Mouse (Mus musculus) CD4-positive, CD25-positive, alpha-beta regulatory T cell, adult 2 months (primary cell): Measurements from ENCODE around the gene Mgat1.
"Not testable (repeated sequence)": the region's sequence is repeated elsewhere in the genome, so short reads cannot be mapped to it uniquely, and the experiment has no call there.

Source experiments
- DNase-seq: peaks from one replicate; pipeline ENCODE4 v3.0.0-alpha.2; 2012; ENCODE audit warnings: low read depth, low spot score

The Mgat1 gene

GRCm38 (mm10) chr11:49243727-49244594 is at the start of gene Mgat1:
Gene Mgat1, plus strand, starts transcription at chr11:49244191.
- peak; percentile 97 for DNase-seq

- DNase-seq, result not testable (repeated sequence)
Measured at GRCm38 (mm10) chr11:49194771-49195170, 49.2 kb upstream of the Mgat1 start.

- peak; percentile 14 for DNase-seq
Measured at GRCm38 (mm10) chr11:49195819-49196322, 48.1 kb upstream of the Mgat1 start.

- no peak for DNase-seq
Measured at GRCm38 (mm10) chr11:49200666-49201065, 43.3 kb upstream of the Mgat1 start.

GRCm38 (mm10) chr11:49201142-49201541 is 42.8 kb upstream of the Mgat1 start:
- no peak for DNase-seq

- DNase-seq, result peak; percentile 9
Measured at GRCm38 (mm10) chr11:49202071-49202470, 41.9 kb upstream of the Mgat1 start.

- DNase-seq, result peak; percentile 71
Measured at GRCm38 (mm10) chr11:49202523-49203061, 41.4 kb upstream of the Mgat1 start.

GRCm38 (mm10) chr11:49203129-49203768 is 40.7 kb upstream of the Mgat1 start, which contains the start of gene Zfp62:
Gene Zfp62, plus strand, starts transcription at chr11:49203292.
- DNase-seq, result peak; percentile 95

- DNase-seq, result peak; percentile 80
Measured at GRCm38 (mm10) chr11:49203771-49204497, 40.1 kb upstream of the Mgat1 start.

- DNase-seq, result peak; percentile 13
Measured at GRCm38 (mm10) chr11:49205080-49205590, 38.9 kb upstream of the Mgat1 start.

- DNase-seq, result no peak
Measured at GRCm38 (mm10) chr11:49207495-49207894, 36.5 kb upstream of the Mgat1 start.

GRCm38 (mm10) chr11:49212577-49212976 is 31.4 kb upstream of the Mgat1 start:
- no peak for DNase-seq

GRCm38 (mm10) chr11:49213505-49213904 is 30.5 kb upstream of the Mgat1 start:
- DNase-seq, result no peak

- DNase-seq, result no peak
Measured at GRCm38 (mm10) chr11:49219271-49219670, 24.7 kb upstream of the Mgat1 start.

- no peak for DNase-seq
Measured at GRCm38 (mm10) chr11:49224455-49224854, 19.5 kb upstream of the Mgat1 start.

- no peak for DNase-seq
Measured at GRCm38 (mm10) chr11:49232781-49233180, 11.2 kb upstream of the Mgat1 start.

GRCm38 (mm10) chr11:49235459-49236207 is 8.4 kb upstream of the Mgat1 start:
- no peak for DNase-seq

GRCm38 (mm10) chr11:49236891-49237290 is 7.1 kb upstream of the Mgat1 start:
- no peak for DNase-seq

- no peak for DNase-seq
Measured at GRCm38 (mm10) chr11:49237532-49237931, 6.5 kb upstream of the Mgat1 start.

- no peak for DNase-seq
Measured at GRCm38 (mm10) chr11:49240310-49240709, 3.7 kb upstream of the Mgat1 start.

- DNase-seq, result no peak
Measured at GRCm38 (mm10) chr11:49240874-49241273, 3.1 kb upstream of the Mgat1 start.
